Mouse (Mus musculus): Measurements from ENCODE around the gene Tmco4.

Tmco4 gene

DNA sequence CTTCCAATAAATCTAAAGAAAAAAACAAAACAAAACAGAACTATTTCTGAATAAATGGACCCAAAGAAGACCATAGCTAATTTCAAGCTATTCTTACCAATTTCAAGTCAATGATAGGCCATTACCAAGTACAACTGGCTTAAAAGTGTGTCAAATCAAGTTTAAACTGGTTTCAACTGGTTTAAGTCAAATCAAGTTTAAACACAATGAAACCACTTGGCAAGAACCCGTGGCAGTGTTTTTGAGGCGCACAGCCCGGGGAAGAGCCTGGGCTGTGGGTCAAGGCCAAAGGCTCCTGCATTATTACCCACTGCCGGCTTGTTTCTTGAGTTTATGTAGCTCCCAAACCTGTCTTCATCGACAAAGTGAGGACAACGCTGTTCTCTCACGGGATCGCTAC, 127.6 kb downstream of the Tmco4 start:
- no peak for DNase-seq

GRCm38 (mm10) chr4:139101546-139101945, 128.9 kb downstream of the Tmco4 start:
- DNase-seq, result no peak

GRCm38 (mm10) chr4:139105453-139105852, 132.8 kb downstream of the Tmco4 start:
- DNase-seq, result no peak
